Mouse (Mus musculus) c-Kit-negative CD71-positive TER-119-positive erythroid progenitor cells, embryonic 14.5 days (primary cell): ENCODE data around the gene Barhl2.

Experiments used
- DNase-seq: peaks from one replicate; pipeline ENCODE4 v3.0.0-alpha.2; 2013; ENCODE audit warnings: low read depth, low spot score

The Barhl2 gene

DNA sequence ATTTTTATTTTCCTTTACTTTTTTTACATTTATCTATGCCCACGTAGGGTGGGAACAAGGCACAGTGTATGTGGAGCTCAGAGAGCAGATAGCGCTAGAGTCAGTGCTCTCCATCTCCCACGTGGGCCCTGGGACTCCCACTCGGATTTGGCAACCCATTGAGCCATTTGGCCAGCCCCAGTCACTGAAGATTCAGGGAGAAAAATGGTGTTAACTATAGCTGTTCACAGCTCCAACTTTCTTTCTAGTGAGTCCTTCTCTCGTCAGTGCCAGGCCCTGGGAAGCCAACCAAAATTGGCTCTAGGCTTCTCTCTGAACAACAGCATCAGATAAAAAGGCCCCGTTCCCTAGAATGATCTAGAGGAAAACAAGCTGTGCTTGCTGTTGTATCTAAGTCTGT lies 42.2 kb downstream of the Barhl2 start:
- no peak for DNase-seq

DNA sequence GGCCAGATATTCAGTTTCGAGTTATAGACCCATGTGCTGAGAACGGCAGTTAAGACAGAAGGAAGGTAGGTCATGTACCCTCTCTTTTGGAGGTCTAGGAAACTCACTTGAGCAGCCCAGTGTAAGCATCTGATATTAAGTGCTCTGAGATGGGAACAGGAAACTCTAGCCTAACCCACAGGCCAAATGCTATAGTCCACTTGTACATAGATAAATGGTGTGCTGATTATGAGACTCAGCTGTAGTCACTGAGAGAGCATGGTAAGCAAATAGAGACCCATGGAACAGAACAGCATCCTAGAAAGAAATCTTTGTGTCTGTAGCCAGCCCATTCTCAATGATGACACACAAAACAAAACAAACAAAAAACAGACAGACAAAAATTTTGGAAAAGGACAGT lies 55.2 kb downstream of the Barhl2 start:
- DNase-seq: no peak
